Mouse (Mus musculus): Measurements from ENCODE around the gene Chodl. TPM values are rescaled to one million over a fixed set of nuclear protein-coding genes. Genes with fewer than 3 reads are reported as not detected.

The Chodl gene
- polyA plus RNA-seq (2015; fragmentation: Illumina TruSeq; extraction: RNeasy Lipid Tissue Mini Kit (QIAGEN cat#74804); ENCODE audit: insufficient read depth, low replicate concordance): not detected

GRCm38 (mm10) chr16:78930382-78931286 lies at the start of gene Chodl:
Gene Chodl (plus strand): TSS chr16:78930948.

Other genes starting within 250 kb of the Chodl start
- gene Tmprss15, start 160.1 kb downstream of the Chodl start, polyA plus RNA-seq (2015; fragmentation: Illumina TruSeq; extraction: RNeasy Lipid Tissue Mini Kit (QIAGEN cat#74804); ENCODE audit: insufficient read depth, low replicate concordance): not detected